Mouse (Mus musculus) heart, postnatal 36 days (tissue): ENCODE measurements around the gene Lhfp. TPM values are rescaled to one million over a fixed set of nuclear protein-coding genes. Genes with fewer than 3 reads are reported as not detected.
A peak's percentile ranks its signal among the peaks of the same experiment; 100 is the strongest.

ENCODE experiments used
- DNase-seq, 2 experiments: peaks; one replicate each; pipeline ENCODE4 v3.0.0; 2021 to 2022
- intact Hi-C: fragments of 180-260 bp; cut with DNase I; formaldehyde crosslinking; loops from one replicate; pipeline ENCODE4 v1.15.1; 2025
- total RNA-seq, 2 experiments: library from RNA; stranded (reverse); gene quantifications; 2 replicates each; pipeline ENCODE4 v1.2.3; 2021

Gene Lhfp
- 10 to 100 TPM; 48.1 to 57.9 TPM for total RNA-seq

GRCm38 (mm10) chr3:53041411-53042239 is at the start of gene Lhfp:
Gene Lhfp, plus strand, starts transcription at chr3:53041528.
- intact Hi-C loops, result loop anchor here (2.0 kb wide), 4 partner anchors 15 to 205 kb away; no protein-coding TSS in a partner anchor
- DNase-seq, result peak; percentile 77 to 85

GRCm38 (mm10) chr3:52993296-52993695 is 48.0 kb upstream of the Lhfp start:
- intact Hi-C loops, result no loop called here

DNA sequence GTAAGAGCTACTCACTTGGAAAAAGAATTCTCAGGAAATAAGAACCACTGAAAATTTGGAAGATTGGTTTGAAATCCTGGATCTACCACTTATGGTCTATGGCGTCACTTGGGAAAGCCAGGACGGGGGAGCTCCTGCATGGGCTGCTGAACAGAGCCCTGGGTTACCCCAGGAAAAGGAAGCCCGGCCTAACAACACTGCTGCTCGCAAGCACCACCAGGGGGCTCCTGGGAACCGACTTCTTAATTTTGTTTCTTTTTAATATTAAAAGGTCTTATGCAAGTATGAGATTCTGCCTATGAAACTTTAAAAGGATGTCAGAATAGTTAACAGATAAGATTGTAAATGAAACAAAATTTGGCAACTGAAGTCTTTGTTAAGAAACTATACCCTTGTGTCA is 46.7 kb upstream of the Lhfp start:
- intact Hi-C loops, result no loop called here
- DNase-seq, result no peak

More at GRCm38 (mm10) chr3:52993296-52993695, 48.0 kb upstream of the Lhfp start:
- DNase-seq, result no peak

DNA sequence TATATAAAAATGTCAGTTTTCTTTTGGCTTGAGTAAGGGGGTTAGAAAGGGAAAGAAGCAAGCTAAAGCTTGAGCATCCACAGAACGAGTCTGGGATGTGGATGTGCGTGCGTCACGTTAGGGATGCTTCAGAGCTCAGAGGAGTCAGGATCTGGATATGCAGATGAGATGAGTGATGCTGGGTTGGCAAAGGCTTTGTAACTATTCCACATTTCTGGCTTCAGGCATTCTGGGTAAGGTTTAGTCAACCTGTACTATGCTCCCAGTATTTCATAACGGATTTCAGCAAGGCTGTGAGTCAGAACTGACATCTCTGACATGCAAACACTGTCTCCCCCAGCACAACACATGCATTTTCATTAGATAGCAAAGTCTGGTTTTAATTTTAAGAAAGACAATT is 44.7 kb upstream of the Lhfp start:
- intact Hi-C loops, result no loop called here
- no peak for DNase-seq

DNA sequence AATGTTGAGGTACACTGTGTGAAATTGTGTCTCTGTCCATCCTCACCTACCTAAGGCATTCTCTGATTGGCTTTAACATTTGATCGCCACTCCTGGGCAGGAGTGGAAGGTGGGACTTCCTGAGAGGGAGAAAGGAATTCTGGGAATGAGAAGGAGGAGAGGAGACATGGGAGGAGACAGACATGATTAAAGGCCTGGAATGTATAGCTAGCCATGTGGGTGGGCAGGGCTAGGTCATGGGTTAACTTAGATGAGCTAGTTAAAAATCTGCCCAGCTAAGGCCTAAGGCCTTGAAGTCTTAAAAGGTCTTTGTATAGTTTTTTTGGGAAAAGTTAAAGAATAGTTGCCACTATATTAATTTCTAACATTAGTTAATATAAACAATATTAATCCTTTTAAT is 43.9 kb upstream of the Lhfp start:
- intact Hi-C loops, result no loop called here
- no peak for DNase-seq

DNA sequence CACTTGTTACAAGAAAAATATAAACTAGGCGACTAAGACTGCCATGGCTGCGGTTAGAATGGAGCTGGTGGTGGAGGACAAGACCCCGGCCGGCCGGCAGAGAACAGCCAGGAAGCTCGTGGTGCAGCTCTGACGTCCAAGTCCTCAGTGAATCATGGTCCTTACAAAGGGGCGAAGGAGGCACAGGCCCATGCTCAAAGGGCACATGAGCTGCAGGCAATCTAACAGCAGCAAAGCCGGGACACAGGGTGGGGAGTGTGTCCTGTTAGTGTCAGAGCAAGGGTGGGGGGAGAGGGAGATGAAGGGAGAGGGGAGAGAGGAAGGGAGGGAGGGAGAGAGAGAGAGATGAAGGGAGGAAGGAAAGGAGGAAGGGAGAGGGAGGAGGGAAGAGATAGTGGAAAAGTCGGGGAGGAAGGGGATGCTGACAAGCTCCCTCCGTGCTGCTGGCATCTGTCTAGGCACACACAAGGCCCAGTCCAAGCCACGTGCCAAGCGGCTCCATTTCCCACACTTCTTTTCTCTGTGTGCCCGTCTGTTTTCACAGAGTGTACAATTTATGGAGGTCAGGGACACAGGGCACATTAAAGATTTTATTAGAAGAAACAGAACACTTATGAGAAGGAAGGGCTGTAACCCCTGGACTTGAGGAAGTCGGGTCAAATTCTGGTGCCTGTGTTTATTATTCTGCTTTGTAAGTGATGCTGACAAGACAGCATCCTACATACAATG is 42.1 kb upstream of the Lhfp start:
- intact Hi-C loops, result no loop called here
- DNase-seq, result no peak

DNA sequence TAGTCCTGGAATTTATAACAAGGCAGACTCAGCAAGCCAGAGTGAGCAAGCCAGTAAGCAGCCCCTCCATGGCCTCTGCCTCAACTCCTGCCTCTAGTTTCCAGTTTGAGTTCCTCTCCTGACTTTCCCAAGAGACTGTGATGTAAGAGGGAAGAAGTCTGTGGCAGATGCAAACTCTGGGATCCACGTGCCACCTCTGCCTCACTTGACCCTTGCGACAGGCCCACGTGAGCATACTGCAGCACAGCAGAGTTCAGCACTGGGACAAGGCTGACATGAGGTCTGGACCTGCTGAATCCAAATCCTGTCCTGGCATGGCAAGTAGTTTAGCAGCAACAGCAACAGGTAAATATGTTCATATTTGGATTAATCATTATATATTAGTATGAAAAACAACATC is 41.3 kb upstream of the Lhfp start:
- intact Hi-C loops, result no loop called here
- DNase-seq, result no peak

GRCm38 (mm10) chr3:53002076-53002475 is 39.3 kb upstream of the Lhfp start:
- no peak for DNase-seq
- intact Hi-C loops, result no loop called here

GRCm38 (mm10) chr3:53004406-53005114 is 36.8 kb upstream of the Lhfp start:
- intact Hi-C loops, result loop anchor here (1.0 kb wide), 1 partner anchor 749 kb away; no protein-coding TSS in a partner anchor
- no peak for DNase-seq

GRCm38 (mm10) chr3:53007411-53007810 is 33.9 kb upstream of the Lhfp start:
- intact Hi-C loops, result no loop called here
- no peak for DNase-seq

DNA sequence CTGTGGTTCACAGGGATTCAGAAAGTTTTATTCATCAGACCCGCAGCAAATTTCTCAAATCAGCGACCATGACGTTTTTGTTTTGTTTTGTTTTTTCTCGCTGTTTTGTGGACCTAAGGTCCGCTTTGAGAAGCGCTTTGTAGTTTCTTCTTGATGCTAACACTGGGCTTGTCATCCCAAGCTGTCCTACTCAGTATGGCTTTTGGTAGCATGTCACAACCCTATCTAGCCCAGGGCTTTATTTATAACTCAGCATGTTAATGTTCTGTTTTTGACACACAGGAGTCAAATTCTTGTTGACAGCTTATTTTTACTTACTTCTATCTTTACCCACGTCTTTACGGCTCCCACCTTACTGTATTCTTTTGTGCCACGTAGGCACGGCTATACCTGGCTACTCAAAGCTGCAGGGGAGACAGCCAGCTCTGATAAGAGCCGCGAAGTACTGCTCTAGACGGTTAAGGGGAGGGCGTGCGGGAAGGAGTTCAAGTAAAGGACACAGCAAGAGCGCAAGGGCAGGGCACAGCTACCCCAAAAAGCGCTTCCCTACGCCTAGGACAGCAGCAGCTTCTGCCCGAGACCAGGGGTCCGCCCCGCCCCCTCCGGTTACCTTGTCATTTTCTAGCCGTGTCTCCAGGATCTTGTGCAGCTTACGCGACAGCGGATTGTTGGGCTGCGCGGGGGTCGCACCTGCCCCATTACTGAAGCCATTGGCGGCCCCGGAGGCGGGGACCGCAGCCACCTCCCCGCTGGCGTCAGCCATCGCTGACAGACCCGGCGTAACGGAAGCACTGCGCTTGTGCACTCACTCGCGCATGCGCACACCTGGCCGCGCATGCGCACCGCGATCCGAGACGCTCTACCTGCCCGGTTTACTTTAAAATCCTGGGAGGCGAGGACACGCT is 24.6 kb upstream of the Lhfp start, which contains the start of gene Cog6:
Cog6 (minus strand) TSS at position 802 of the 905 bp plus-strand sequence.
- intact Hi-C loops, result loop anchor here (5.0 kb wide), 1 partner anchor 446 kb away; the partner anchor contains the start of genes Nhlrc3 and Proser1
- peak; percentile 76 to 87 for DNase-seq

- intact Hi-C loops, result no loop called here
- no peak for DNase-seq
Measured at GRCm38 (mm10) chr3:53027333-53027732, 14.0 kb upstream of the Lhfp start.

DNA sequence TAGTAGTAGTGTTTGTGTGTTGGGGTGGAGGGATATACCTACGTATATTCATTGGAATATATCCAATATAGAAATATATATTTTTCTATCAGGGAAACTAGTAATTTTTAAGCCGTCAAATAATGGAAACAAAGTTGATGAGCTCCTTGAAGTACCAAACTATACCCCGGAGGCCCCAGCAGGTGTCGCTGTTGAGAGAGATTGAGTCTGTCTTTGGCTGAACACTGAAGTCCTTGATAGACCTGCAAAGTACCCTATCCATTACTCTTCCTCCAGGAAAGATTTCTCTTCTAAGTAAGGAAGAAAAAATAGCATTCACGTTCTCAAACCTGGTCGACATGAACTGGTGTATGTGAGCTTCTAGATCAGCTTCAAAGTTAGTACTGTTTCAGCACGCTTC is 12.3 kb upstream of the Lhfp start:
- intact Hi-C loops, result loop anchor here (1.0 kb wide), 1 partner anchor 419 kb away; no protein-coding TSS in a partner anchor
- DNase-seq, result peak; percentile 75 to 83

DNA sequence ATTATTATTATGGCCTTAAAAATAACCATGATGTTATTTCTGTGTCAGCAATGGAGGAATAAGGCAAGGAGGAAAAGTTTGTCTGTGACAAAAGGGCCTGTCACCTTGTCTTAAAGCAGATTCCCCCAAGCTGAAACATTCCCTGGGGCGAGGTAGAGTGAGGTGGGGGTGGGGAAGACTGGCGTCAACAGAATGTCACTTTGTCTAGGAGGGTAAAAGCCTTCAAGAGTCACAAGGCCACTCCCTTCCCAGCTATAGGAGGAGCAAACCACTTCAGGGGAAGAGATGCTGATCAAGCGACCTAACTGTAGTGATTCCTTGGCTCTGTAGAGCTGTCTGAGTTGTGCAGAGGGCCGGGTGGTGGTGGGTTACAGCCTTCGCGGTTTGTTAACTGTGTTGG is 9.7 kb upstream of the Lhfp start:
- no peak for DNase-seq
- intact Hi-C loops, result no loop called here

DNA sequence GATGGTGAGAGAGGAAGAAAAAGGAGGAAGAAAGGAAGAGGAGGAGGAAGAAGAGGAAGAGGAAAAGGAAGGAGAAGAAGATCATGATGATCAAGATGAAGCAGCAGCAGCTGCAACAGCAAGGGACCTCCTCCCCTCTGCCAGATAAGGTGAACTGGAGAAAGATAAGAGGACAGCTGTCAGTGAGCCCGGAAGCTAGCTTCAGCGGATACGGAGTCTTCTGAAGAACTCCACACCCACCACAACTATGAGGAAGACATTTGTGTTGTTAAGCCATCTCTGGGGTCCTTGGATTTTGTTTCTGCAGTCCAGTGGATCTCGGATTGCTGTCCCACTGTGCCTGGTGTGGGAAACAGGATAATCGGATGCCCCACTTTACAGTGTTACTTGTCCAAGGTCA is 8.9 kb upstream of the Lhfp start:
- intact Hi-C loops, result loop anchor here (2.0 kb wide), 1 partner anchor 296 kb away; no protein-coding TSS in a partner anchor
- DNase-seq, result no peak

- DNase-seq, result no peak
- intact Hi-C loops, result loop anchor here (2.0 kb wide), 1 partner anchor 295 kb away; no protein-coding TSS in a partner anchor
Measured at GRCm38 (mm10) chr3:53033448-53033847, 7.9 kb upstream of the Lhfp start.

DNA sequence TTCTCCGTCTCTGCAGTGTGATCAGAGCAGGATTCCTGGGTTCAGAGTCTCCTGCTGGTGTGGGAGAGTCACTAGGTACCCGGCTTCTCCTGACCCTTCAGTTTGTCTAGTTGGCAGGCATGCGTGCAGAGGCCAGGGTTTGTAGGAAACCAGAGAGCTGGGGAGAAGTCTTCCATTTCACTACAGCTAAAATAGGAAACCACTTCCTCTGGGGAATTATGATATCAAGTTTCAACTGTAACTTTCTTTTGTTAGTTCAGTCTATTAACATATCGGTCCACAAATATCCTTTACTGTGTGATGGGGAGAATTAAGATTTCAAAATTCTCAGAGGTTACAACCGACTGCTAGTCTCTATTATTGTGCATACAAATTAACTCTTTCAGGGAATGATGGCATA is 5.3 kb upstream of the Lhfp start:
- no peak for DNase-seq
- intact Hi-C loops, result no loop called here

DNA sequence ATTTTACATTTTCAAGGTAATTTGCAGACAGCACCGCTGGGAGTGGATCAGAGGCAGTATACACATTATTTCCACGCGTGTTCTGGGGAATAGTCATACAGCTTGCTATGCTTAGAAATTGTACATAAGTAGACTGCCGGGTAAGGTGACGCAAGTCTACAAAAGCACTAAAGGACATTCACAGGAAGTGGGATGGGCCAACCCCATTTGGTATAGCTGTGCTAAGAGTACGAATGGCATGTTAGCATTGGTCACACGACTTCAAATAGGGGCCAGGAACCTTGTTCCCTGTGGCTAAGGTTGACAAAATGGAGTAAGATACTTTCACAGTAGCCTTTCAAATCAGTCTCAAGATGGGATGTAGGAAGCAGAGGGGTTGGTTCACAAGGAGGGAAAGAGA is 4.4 kb upstream of the Lhfp start:
- DNase-seq, result no peak

DNA sequence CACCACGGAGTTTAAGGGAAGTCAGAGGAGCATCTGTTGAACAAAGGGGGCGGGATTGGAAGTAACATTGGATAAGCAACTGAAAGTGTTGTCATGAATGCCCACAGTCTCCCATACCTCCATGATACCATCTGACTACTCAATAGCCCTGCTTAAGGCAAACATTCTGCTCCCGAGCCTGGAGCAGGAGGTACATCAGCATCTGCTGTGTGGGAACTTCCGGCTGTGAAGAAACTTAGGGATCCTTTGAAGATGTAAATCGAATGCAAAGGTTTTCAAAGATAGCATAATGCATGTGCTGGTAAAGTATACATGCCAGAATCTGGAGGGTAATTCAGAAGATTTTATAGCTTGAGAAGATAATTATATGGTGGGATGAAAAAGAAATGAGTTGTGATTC is 2.4 kb upstream of the Lhfp start:
- intact Hi-C loops, result no loop called here
- DNase-seq, result no peak

More for the DNA sequence above, 4.4 kb upstream of the Lhfp start:
- intact Hi-C loops, result no loop called here

DNA sequence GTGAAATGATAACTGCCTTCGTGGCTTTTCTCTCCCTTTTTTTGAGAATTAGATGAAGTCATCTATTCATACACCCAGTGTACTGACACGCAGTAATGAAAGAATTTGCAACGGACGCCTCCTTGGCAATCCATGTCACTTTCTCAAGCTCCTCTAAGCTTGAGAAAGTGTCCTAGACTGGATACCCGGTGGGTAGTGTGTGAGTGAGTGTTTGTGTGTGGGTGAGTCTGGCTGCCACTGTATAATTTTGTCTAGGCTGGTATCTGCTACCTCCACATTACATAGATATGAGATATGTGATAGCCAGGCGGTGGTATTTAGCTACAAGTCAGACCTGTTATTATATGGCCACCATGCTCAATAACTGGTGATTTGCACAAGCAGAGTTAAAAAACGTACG is 1.6 kb upstream of the Lhfp start:
- no peak for DNase-seq
- intact Hi-C loops, result loop anchor here (2.0 kb wide), 1 partner anchor 207 kb away; no protein-coding TSS in a partner anchor
